Mouse (Mus musculus): ENCODE measurements at regions not wholly inside any gene's neighbourhood (a gene's known extent, or its start where the extent isn't known, plus 50 kb on each side); places are given as distances from the start of the nearest gene placed in this dataset.

DNA sequence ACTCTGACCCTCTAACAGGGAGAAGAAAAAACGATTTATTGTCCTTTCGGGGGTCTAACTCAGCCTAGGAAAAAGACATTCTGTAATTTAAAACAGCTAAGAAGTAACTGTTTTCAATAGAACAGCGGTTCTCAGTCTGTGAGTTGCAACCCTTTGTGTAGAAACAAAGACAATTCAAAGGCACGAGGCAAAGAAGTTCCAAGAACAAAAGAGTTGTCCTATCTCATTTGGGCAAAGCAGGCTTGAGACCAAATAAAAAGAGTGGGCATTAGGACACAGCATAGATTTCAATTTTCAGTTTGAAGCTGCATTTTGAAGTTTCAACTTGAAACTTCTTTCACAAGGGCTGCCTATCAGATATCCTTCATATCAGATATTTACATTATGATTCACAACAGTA lies 53.1 kb upstream of the Aldh1a3 start:
- H3K4me2 ChIP-seq: no peak overlapping the region
- no peak for ATAC-seq
- H3K27me3 ChIP-seq: peaks cover 4% of the 10 kb centered on the region
- H3K9me3 ChIP-seq (replicated peaks): no peaks in the 10 kb centered on the region
- H3K9ac ChIP-seq: no peak overlapping the region
- no peaks in the 10 kb centered on the region for H3K36me3 ChIP-seq (ENCODE audit: poor library complexity, severe bottlenecking)
- no peak overlapping the region for H3K27ac ChIP-seq
- WGBS: 6% methylated on average over 4 of the region's 4 CpGs
- no peak overlapping the region for H3K4me3 ChIP-seq
- H3K4me1 ChIP-seq: peaks cover 4% of the 10 kb centered on the region; the same call in 1 of the 2 replicates

DNA sequence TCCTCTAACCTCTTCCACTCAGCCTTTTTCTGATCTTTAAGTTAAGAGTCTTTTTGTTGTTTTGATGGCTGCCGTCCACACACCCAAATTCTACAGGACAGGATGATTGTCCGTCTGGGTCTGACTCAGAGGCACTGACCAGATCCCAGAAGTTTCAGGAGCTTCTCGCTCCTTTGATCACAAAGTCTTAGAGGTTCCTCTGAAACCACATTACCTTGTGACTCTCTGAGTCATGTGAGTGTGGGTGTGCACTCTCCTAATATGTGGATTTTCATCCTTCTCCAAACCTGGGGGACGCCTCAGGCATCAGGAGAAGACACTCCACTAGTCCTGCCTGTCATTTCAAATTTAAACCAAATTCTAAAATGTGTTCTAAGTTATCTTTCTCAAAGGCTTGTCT lies 52.0 kb upstream of the Aldh1a3 start:
- peaks cover 4% of the 10 kb centered on the region for H3K27me3 ChIP-seq
- ATAC-seq: no peak
- no peak overlapping the region for H3K9ac ChIP-seq
- no peak overlapping the region for H3K4me2 ChIP-seq
- H3K4me3 ChIP-seq: no peak overlapping the region
- peaks cover 4% of the 10 kb centered on the region; the same call in 1 of the 2 replicates for H3K4me1 ChIP-seq
- H3K36me3 ChIP-seq (ENCODE audit: poor library complexity, severe bottlenecking): no peaks in the 10 kb centered on the region
- no peaks in the 10 kb centered on the region for H3K9me3 ChIP-seq (replicated peaks)
- H3K27ac ChIP-seq: no peak overlapping the region
- WGBS: 91% methylated on average over 4 of the region's 4 CpGs

GRCm38 (mm10) chr7:66478106-66478505 lies 50.8 kb upstream of the Aldh1a3 start:
- 67% methylated on average over 7 of the region's 7 CpGs for WGBS
- no peak overlapping the region for H3K27ac ChIP-seq
- no peaks in the 10 kb centered on the region for H3K9me3 ChIP-seq (replicated peaks)
- H3K4me2 ChIP-seq: no peak overlapping the region
- no peak overlapping the region for H3K9ac ChIP-seq
- H3K4me3 ChIP-seq: no peak overlapping the region
- no peak for ATAC-seq
- H3K4me1 ChIP-seq: peaks cover 4% of the 10 kb centered on the region; the same call in 1 of the 2 replicates
- H3K36me3 ChIP-seq (ENCODE audit: poor library complexity, severe bottlenecking): no peaks in the 10 kb centered on the region
- peaks cover 4% of the 10 kb centered on the region for H3K27me3 ChIP-seq

- Histone ChIP-seq H3K36me3 (ENCODE audit: poor library complexity, severe bottlenecking) (no peaks in the 10 kb centered on the region), H3K4me3 (no peak overlapping the region), H3K4me1 (peaks cover 4% of the 10 kb centered on the region; the same call in 1 of the 2 replicates), H3K27me3 (peaks cover 4% of the 10 kb centered on the region), H3K9ac (no peak overlapping the region), H3K9me3 (replicated peaks) (no peaks in the 10 kb centered on the region), H3K4me2 (no peak overlapping the region), H3K27ac (no peak overlapping the region)
- no peak for ATAC-seq
- 73% methylated on average over 5 of the region's 5 CpGs for WGBS
Observed at GRCm38 (mm10) chr7:66477475-66477874, 50.2 kb upstream of the Aldh1a3 start.
